10 mouse cellular contexts compared by ENCODE assay signal in the genomic region with DNA sequence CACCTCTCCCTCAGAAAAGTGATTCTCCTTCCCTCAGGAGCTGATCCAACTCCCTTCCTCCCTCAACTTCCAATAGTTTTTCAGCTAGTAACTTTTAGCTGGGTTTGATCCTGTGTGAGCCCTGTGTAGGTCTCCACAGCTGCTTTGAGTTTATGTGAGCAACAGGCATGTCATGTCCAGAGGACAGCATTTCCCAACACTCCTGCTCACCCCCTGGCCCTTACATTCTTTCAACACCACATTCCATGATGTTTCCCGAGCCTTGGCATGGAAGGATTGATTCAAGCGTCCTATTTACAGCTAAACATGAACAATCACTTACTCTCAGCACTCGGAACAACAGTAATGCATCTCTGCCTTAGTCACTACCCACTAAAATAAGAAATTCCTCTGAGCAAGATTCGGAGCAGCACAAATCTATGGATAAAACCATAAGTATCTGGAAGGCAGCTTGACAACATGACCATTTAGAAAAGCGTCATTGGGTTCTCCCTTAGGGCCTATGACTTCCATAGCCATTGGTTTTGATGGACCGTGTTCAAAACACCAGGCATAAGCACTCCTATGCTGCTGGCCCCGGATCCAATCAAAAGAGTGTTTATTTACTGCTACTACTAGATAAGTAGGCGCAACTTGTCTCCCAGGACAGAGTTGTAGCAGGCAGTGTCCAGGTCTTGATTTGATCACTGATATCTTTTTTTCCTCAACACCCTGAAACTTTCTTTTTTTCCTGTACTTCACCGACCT. TPM values are rescaled to one million over a fixed set of nuclear protein-coding genes. Genes with fewer than 3 reads are reported as not detected.
A peak's percentile ranks its signal among the peaks of the same experiment; 100 is the strongest.
DNase-seq lines count a peak whose midpoint lies in the region; ATAC-seq and TF ChIP-seq lines count a peak whose summit lies in the region.
"Had no signal": no experiment of that assay in that cellular context is flagged by ENCODE, and none has a peak within 500 bp of the region (broad histone marks: within the 10 kb centered on the region; RNA-seq: fewer than 3 reads in every experiment).

No protein-coding gene starts in this region.

- H3K9me3 ChIP-seq in kidney, postnatal 0 days (replicated peaks; ENCODE audit: low read length) = no peaks in the 10 kb centered on the region
- H3K9me3 ChIP-seq in heart, embryonic 16.5 days (replicated peaks; ENCODE audit: control insufficient read depth, low read length) = no peaks in the 10 kb centered on the region
- no peaks in the 10 kb centered on the region for H3K9me3 ChIP-seq in forebrain, embryonic 12.5 days
- no peaks in the 10 kb centered on the region for H3K9me3 ChIP-seq in kidney, embryonic 14.5 days (ENCODE audit: control insufficient read depth, low read length)

- peak; percentile 11 for DNase-seq in adrenal gland, adult 2 months
- no peak for DNase-seq in adrenal gland, adult 8-10 months
- peak; percentile 7 for DNase-seq in kidney, postnatal 0 days (ENCODE audit: low spot score)
- no peak for DNase-seq in kidney, adult 8-10 months
- peak; percentile 25 for DNase-seq in lung, postnatal 25 days (ENCODE audit: low spot score)

- ATAC-seq in kidney, postnatal 0 days (replicated peaks; ENCODE audit: low FRiP score, low read depth) = no peak
- no peak for ATAC-seq in heart, embryonic 16.5 days (replicated peaks; ENCODE audit: extremely low read depth, insufficient read depth, low FRiP score)
- no peak for ATAC-seq in forebrain, embryonic 12.5 days (ENCODE audit: low FRiP score)
- ATAC-seq in kidney, embryonic 14.5 days (ENCODE audit: low FRiP score, low TSS enrichment) = no peak

- H3K4me3 ChIP-seq in kidney, postnatal 0 days (replicated peaks; ENCODE audit: low read depth, low read length) = no peak overlapping the region
- peak overlapping the region; percentile 36 for H3K4me3 ChIP-seq in heart, embryonic 16.5 days (ENCODE audit: low read length)
- H3K4me3 ChIP-seq in forebrain, embryonic 12.5 days (replicated peaks) = no peak overlapping the region
- H3K4me3 ChIP-seq in kidney, embryonic 14.5 days (ENCODE audit: low read length) = no peak overlapping the region

- WGBS in kidney, postnatal 0 days = 59% methylated on average over 9 of the region's 9 CpGs
- WGBS in heart, embryonic 16.5 days = 41% methylated on average over 9 of the region's 9 CpGs
- WGBS in forebrain, embryonic 12.5 days = 67% methylated on average over 9 of the region's 9 CpGs
- WGBS in kidney, embryonic 14.5 days = 67% methylated on average over 9 of the region's 9 CpGs

- no peaks in the 10 kb centered on the region for H3K36me3 ChIP-seq in kidney, postnatal 0 days (ENCODE audit: insufficient read depth, low read length)
- H3K36me3 ChIP-seq in heart, embryonic 16.5 days (ENCODE audit: control insufficient read depth, insufficient read depth) = no peaks in the 10 kb centered on the region
- H3K36me3 ChIP-seq in forebrain, embryonic 12.5 days (replicated peaks) = no peaks in the 10 kb centered on the region
- no peaks in the 10 kb centered on the region for H3K36me3 ChIP-seq in kidney, embryonic 14.5 days (ENCODE audit: control insufficient read depth, insufficient read depth, low read length)

- no peak overlapping the region for H3K9ac ChIP-seq in kidney, postnatal 0 days (ENCODE audit: low read depth, low read length)
- H3K9ac ChIP-seq in heart, embryonic 16.5 days (ENCODE audit: low read length) = no peak overlapping the region
- no peak overlapping the region for H3K9ac ChIP-seq in forebrain, embryonic 12.5 days
- no peak overlapping the region for H3K9ac ChIP-seq in kidney, embryonic 14.5 days (ENCODE audit: low read depth, low read length)

- H3K4me1 ChIP-seq in kidney, postnatal 0 days (replicated peaks; ENCODE audit: insufficient read depth, low read length) = no peaks in the 10 kb centered on the region
- no peaks in the 10 kb centered on the region; the same call in 1 of the 2 replicates for H3K4me1 ChIP-seq in heart, embryonic 16.5 days (ENCODE audit: control insufficient read depth, insufficient read depth, low read length)
- no peaks in the 10 kb centered on the region for H3K4me1 ChIP-seq in forebrain, embryonic 12.5 days
- H3K4me1 ChIP-seq in kidney, embryonic 14.5 days (ENCODE audit: control insufficient read depth, insufficient read depth, low read length) = no peaks in the 10 kb centered on the region

- no peaks in the 10 kb centered on the region for H3K27me3 ChIP-seq in kidney, postnatal 0 days (ENCODE audit: insufficient read depth, low read length)
- no peaks in the 10 kb centered on the region for H3K27me3 ChIP-seq in heart, embryonic 16.5 days (ENCODE audit: control insufficient read depth, insufficient read depth, low read length)
- H3K27me3 ChIP-seq in forebrain, embryonic 12.5 days = no peaks in the 10 kb centered on the region
- H3K27me3 ChIP-seq in kidney, embryonic 14.5 days (ENCODE audit: control insufficient read depth, insufficient read depth, low read length) = no peaks in the 10 kb centered on the region

- peak overlapping the region; percentile 32; the same call in 1 of the 2 replicates for H3K4me2 ChIP-seq in kidney, postnatal 0 days (ENCODE audit: low read length)
- peak overlapping the region; percentile 56 for H3K4me2 ChIP-seq in heart, embryonic 16.5 days (ENCODE audit: low read depth, low read length)
- H3K4me2 ChIP-seq in forebrain, embryonic 12.5 days = no peak overlapping the region
- H3K4me2 ChIP-seq in kidney, embryonic 14.5 days (replicated peaks; ENCODE audit: low read depth, low read length) = no peak overlapping the region; the same call in 1 of the 2 replicates

- no peak for TF ChIP-seq CTCF in kidney, postnatal 0 days (IDR thresholded peaks at IDR 0.05; ENCODE audit: low read depth)

- H3K27ac ChIP-seq in kidney, postnatal 0 days = no peak overlapping the region
- H3K27ac ChIP-seq in heart, embryonic 16.5 days (ENCODE audit: low read length) = no peak overlapping the region
- H3K27ac ChIP-seq in forebrain, embryonic 12.5 days = no peak overlapping the region
- no peak overlapping the region for H3K27ac ChIP-seq in kidney, embryonic 14.5 days (ENCODE audit: low read depth, low read length)

RNA-seq across cellular contexts. Expression of a gene that starts 14.6 kb away (rescaled TPM):
- total RNA-seq in adrenal gland, adult 2 months (2021) = not detected
- polyA plus RNA-seq in adrenal gland, adult 2 months (2012; rRNA removed) = not detected in 2 replicates
- not detected for total RNA-seq in adrenal gland, adult 8-10 months (2022)
- not detected in 2 replicates for polyA plus RNA-seq in kidney, postnatal 0 days (2015; fragmentation: Nextera tagmentation; extraction: Ambion mirVana)
- 0.06 TPM in 1 of 2 replicates, not detected in the other for polyA plus RNA-seq in heart, embryonic 16.5 days (2015; fragmentation: Nextera tagmentation; extraction: Ambion mirVana)
- not detected in 2 replicates for polyA plus RNA-seq in forebrain, embryonic 12.5 days (2016; fragmentation: Nextera tagmentation; extraction: Ambion mirVana)
- polyA plus RNA-seq in kidney, embryonic 14.5 days (2014; fragmentation: Nextera tagmentation; extraction: Ambion mirVana) = not detected in 2 replicates
- total RNA-seq: gastrocnemius, adult 18-20 months had no signal
- polyA plus RNA-seq: small intestine, adult 2 months had no signal

RNA-seq across cellular contexts. Expression of a gene that starts 35.5 kb away (rescaled TPM):
- not detected for total RNA-seq in adrenal gland, adult 2 months (2021)
- not detected in 2 replicates for polyA plus RNA-seq in adrenal gland, adult 2 months (2012; rRNA removed)
- not detected for total RNA-seq in adrenal gland, adult 8-10 months (2022)
- not detected in 2 replicates for polyA plus RNA-seq in kidney, postnatal 0 days (2015; fragmentation: Nextera tagmentation; extraction: Ambion mirVana)
- not detected in 2 replicates for polyA plus RNA-seq in heart, embryonic 16.5 days (2015; fragmentation: Nextera tagmentation; extraction: Ambion mirVana)
- not detected in 2 replicates for polyA plus RNA-seq in forebrain, embryonic 12.5 days (2016; fragmentation: Nextera tagmentation; extraction: Ambion mirVana)
- polyA plus RNA-seq in kidney, embryonic 14.5 days (2014; fragmentation: Nextera tagmentation; extraction: Ambion mirVana) = not detected in 2 replicates
- total RNA-seq: gastrocnemius, adult 18-20 months had no signal
- polyA plus RNA-seq: small intestine, adult 2 months had no signal

Comparison
In these comparisons a context has a peak if more than half of its experiments do, and no peak if none do; other contexts are left out.
1. DNase-seq: peak in adrenal gland, adult 2 months (single experiment), kidney, postnatal 0 days (single experiment) and lung, postnatal 25 days (single experiment); none in adrenal gland, adult 8-10 months (single experiment) and kidney, adult 8-10 months (0 of 2).
2. H3K4me2 ChIP-seq: peak in kidney, postnatal 0 days (single experiment) and heart, embryonic 16.5 days (single experiment); none in forebrain, embryonic 12.5 days (single experiment) and kidney, embryonic 14.5 days (single experiment).